Mouse (Mus musculus): ENCODE results near the gene Phf3. TPM values are rescaled to one million over a fixed set of nuclear protein-coding genes. Genes with fewer than 3 reads are reported as not detected.

The Phf3 gene
- total RNA-seq, 2 experiments from 2014 or later: 96.7 to 99.0 TPM

DNA sequence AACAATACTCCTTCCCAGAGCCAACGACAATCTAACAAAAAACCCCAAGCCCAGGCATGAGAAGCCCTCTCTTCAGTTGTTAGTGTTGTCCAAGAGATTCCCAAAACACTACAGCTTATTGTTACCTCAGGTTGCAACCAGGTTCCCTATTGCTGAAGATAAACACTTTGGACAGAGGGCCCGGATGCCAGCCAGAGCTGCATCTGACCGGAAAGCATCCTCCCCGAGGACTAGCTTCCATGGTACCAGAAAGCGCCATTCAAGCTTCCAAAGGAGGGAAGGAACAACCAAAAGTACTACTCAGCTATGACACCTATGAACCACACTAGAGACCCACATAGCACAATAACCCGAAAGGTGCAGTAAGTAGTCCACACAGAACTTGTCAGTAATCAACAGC, 38.2 kb downstream of the Phf3 start:
- no peak for DNase-seq (ENCODE audit: low spot score in 2 of 2)

- DNase-seq (ENCODE audit: low spot score in 2 of 2): no peak
Measured at GRCm38 (mm10) chr1:30832778-30833177, 40.9 kb downstream of the Phf3 start.

- DNase-seq (ENCODE audit: low spot score in 2 of 2): no peak
Measured at GRCm38 (mm10) chr1:30819414-30819813, 54.3 kb downstream of the Phf3 start.

GRCm38 (mm10) chr1:30815609-30816008, 58.1 kb downstream of the Phf3 start:
- no peak for DNase-seq (ENCODE audit: low spot score in 2 of 2)

DNA sequence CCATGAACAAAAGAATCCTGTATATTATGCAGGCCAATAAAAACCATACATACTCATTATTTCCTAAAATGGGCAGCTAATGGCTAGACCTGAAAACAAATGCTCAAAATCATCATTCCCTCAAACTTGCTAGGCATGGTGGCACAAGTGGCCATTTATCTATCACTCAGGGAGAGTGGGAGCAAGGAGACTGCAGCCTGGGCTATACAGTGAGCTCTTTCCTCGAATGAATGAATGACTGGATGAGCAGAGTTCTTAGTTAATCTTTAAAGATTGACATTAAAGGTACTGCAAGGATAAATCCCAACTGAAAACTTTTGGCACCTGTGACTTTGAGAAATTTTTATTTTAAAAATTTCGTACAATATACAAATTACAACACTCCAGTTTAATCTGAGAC, 58.7 kb downstream of the Phf3 start:
- DNase-seq (ENCODE audit: low spot score in 2 of 2): no peak

GRCm38 (mm10) chr1:30808101-30808699, 65.5 kb downstream of the Phf3 start:
- no peak for DNase-seq (ENCODE audit: low spot score in 2 of 2)

GRCm38 (mm10) chr1:30805688-30806285, 67.9 kb downstream of the Phf3 start:
- no peak for DNase-seq (ENCODE audit: low spot score in 2 of 2)

GRCm38 (mm10) chr1:30804919-30805318, 68.8 kb downstream of the Phf3 start:
- no peak for DNase-seq (ENCODE audit: low spot score in 2 of 2)

GRCm38 (mm10) chr1:30801911-30802310, 71.8 kb downstream of the Phf3 start:
- DNase-seq (ENCODE audit: low spot score in 2 of 2): no peak

DNA sequence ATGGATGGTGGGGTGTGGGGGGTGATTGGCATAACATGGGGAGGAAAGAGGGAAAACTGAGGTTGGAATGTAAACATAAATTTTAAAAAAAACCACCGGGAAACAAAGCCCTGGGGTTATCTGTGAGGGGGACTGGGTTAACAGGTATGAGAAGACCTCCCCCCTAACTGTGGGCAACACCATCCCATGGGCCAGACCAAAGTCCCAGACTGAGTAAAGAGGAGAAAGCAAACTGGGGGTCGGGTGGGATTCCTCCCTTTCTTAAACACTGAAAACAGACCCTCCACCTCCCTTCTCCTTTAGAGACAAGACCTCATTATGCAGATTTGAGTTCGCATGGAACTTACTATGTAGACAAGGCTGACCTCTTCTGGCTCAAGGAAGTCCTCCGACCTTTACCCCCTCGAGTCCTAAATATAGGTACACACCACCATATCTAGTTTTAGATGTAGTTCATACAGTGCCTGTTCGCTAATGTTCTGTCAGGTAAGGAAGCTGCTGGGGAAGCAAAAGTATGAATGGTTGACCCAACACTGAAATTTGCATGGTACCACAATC, 74.4 kb downstream of the Phf3 start:
- DNase-seq (ENCODE audit: low spot score in 2 of 2): no peak

GRCm38 (mm10) chr1:30794606-30795005, 79.1 kb downstream of the Phf3 start:
- no peak for DNase-seq (ENCODE audit: low spot score in 2 of 2)

- DNase-seq (ENCODE audit: low spot score in 2 of 2): no peak
Measured at GRCm38 (mm10) chr1:30793357-30793883, 80.3 kb downstream of the Phf3 start.

DNA sequence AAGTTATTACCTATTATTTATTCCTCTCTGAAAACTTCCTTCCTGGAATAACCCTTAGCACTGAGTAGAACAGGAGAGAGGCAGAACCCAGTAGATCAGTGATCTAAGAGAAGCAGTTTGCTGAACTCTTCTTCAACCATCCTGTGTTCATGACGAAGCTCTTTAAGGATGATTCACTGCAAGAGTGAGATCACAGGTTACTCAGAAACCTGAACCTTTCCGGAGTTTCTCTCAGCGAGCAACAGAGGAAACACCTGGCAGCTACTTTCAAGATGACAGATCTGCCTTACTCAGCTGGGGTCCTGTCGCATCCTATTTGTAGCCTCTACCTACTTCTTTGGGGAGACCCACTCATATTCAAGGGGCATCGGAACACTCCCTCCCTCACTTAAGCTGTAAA, 80.8 kb downstream of the Phf3 start:
- DNase-seq (ENCODE audit: low spot score in 2 of 2): no peak

- no peak for DNase-seq (ENCODE audit: low spot score in 2 of 2)
Measured at GRCm38 (mm10) chr1:30790220-30790619, 83.5 kb downstream of the Phf3 start.

- DNase-seq (ENCODE audit: low spot score in 2 of 2): no peak
Measured at GRCm38 (mm10) chr1:30789689-30790088, 84.0 kb downstream of the Phf3 start.

DNA sequence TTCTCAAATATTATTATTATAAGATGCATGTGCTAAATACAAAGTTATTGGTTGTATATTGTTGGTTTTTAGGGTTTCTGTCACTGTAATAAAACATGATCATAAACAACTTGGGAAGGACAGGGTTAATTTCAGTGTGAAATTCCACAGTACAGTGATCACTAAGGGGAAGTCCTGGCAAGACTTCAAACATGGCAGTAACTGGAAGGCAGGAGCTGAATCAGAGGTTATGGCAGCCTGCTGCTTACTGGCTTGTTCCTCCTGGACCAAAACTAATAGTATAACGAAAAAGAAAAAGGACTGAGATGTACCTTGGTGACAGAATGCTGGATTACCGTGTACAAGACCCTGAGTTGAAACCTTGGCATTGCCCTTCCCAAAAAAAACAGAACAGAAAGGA, 84.7 kb downstream of the Phf3 start:
- DNase-seq (ENCODE audit: low spot score in 2 of 2): no peak

DNA sequence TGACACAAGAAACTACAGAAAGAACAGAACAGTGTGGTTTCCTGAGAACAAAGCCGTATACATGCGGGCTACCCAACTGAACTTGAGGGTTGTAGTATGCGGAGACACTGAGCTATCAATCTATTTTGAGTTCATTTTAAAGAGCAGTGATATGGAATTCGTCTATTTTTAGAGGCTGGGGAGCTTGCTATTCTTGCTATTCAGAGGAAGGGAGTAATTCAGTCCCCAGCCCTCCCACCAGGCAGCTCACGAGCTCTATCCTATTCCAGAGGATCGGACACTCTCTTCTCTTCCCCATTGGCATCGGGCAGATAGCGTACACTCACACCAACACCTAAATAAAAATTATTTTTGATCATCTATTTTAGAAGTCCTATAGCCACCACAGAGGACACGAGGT, 87.1 kb downstream of the Phf3 start:
- DNase-seq (ENCODE audit: low spot score in 2 of 2): no peak

- DNase-seq (ENCODE audit: low spot score in 2 of 2): no peak
Measured at GRCm38 (mm10) chr1:30783741-30784140, 90.0 kb downstream of the Phf3 start.

DNA sequence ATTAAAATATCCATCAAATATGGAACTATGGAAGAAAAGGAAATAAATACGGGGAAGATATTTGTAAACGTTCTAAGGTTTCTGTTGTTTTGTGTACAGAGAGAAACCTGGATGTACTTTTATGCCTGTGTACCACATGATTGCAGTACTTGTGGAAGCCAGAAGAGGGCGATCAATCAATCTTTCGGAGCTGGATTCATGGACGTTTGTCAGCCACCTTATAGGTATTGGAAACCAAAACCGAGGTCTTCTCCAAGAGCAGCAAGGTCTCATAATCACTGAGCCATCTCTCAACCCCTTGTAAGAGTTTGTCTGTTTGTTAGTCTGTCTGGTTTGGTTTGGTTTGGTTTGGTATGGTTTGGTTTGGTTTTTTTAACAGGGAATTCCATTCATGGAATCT, 93.4 kb downstream of the Phf3 start:
- no peak for DNase-seq (ENCODE audit: low spot score in 2 of 2)

GRCm38 (mm10) chr1:30779562-30779961, 94.2 kb downstream of the Phf3 start:
- DNase-seq (ENCODE audit: low spot score in 2 of 2): no peak

- DNase-seq (ENCODE audit: low spot score in 2 of 2): no peak
Measured at GRCm38 (mm10) chr1:30778374-30779005, 95.2 kb downstream of the Phf3 start.

DNA sequence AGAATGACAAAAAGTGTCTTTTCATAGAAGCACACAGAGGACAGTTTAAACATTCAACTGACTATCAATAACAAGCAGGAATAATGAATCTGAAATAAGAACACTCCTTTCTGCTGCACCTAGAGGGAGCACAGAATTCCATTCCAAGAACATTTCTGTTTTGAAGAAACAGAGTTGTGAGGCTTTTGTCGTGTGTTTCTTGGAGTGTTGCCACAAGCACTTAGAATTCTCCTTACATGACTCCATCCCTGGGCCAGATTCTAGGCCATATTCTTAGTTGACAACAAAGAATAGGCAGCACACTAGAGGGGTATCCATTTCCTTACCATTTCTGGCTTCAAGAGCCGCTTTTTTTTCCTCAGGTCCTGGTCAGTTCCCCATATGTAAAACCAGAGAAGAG, 97.5 kb downstream of the Phf3 start:
- no peak for DNase-seq (ENCODE audit: low spot score in 2 of 2)

All from adrenal gland, postnatal 4 days (tissue).